Mouse (Mus musculus): ENCODE measurements around the gene Gm49450.

GRCm38 (mm10) chr15:98894746-98895634 is 58.4 kb downstream of the Gm49450 start:
- TF ChIP-seq CTCF (conservative IDR thresholded peaks at IDR 0.05; ENCODE audit: insufficient read depth, insufficient read length, low read depth, low read length) (no peak), POLR2A (IDR thresholded peaks at IDR 0.05; ENCODE audit: low read depth, low read length) (no peak)

Measured in kidney, adult 2 months (tissue).